Mouse (Mus musculus): ENCODE measurements around the gene Cog2. TPM values are rescaled to one million over a fixed set of nuclear protein-coding genes. Genes with fewer than 3 reads are reported as not detected.

Cog2 gene
- polyA plus RNA-seq, 1 experiment from 2014 or later, result 26.2 TPM

DNA sequence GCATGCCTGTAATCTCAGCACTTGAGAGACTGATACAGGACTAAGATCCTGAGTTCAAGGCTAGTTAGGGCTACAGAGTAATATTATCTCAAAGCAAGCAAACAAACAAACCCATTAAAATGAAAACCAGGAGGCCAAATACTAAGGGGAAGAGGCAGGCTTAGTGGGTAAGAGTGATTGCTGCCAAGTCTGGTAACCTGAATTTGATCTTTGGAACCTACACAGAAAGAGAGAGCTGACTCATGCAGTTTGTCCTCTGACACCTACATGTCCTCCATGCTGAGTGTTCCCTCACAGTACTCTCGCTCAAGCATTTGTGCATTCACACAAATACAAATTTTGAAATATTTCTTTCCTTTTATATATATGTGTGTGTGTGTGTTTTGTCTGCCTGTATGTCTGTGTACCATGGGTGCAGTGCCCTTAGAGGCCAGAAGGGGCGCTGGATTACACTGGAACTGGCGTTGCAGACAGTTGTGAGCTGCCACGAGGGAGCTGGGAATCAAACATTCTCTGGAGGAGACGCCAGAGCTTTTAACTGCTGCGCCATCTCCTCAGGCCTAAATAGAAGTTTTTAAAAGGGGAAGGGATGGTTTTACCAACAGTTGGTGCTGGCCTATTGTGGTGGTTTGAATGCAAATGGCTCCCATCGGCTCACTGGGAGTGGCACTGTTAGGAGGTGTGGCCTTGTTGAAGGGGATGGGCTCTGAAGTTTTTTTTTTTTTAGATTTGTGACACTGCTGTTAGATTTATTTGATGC, 37.0 kb upstream of the Cog2 start:
- H3K9me3 ChIP-seq (replicated peaks; ENCODE audit: low read length), result no peaks in the 10 kb centered on the region
- H3K36me3 ChIP-seq (ENCODE audit: insufficient read depth, low read length), result no peaks in the 10 kb centered on the region
- DNase-seq (ENCODE audit: low spot score) (no peak), ATAC-seq (replicated peaks; ENCODE audit: low FRiP score, low read depth) (no peak)
- H3K27me3 ChIP-seq (ENCODE audit: insufficient read depth, low read length), result no peaks in the 10 kb centered on the region
- H3K4me1 ChIP-seq (replicated peaks; ENCODE audit: insufficient read depth, low read length), result no peaks in the 10 kb centered on the region
- no peak overlapping the region for H3K4me3 ChIP-seq (replicated peaks; ENCODE audit: low read depth, low read length)
- no peak; the same call in 1 of the 2 replicates for TF ChIP-seq CTCF (IDR thresholded peaks at IDR 0.05; ENCODE audit: low read depth)
- H3K9ac ChIP-seq (ENCODE audit: low read depth, low read length), result no peak overlapping the region
- WGBS, result 69% methylated on average over 7 of the region's 7 CpGs
- no peak overlapping the region for H3K4me2 ChIP-seq (ENCODE audit: low read length)
- no peak overlapping the region for H3K27ac ChIP-seq

GRCm38 (mm10) chr8:124489311-124489710, 31.3 kb upstream of the Cog2 start:
- Histone ChIP-seq H3K27me3 (ENCODE audit: insufficient read depth, low read length) (no peaks in the 10 kb centered on the region), H3K36me3 (ENCODE audit: insufficient read depth, low read length) (no peaks in the 10 kb centered on the region), H3K4me1 (replicated peaks; ENCODE audit: insufficient read depth, low read length) (no peaks in the 10 kb centered on the region), H3K4me2 (ENCODE audit: low read length) (no peak overlapping the region), H3K27ac (no peak overlapping the region), H3K9ac (ENCODE audit: low read depth, low read length) (no peak overlapping the region), H3K4me3 (replicated peaks; ENCODE audit: low read depth, low read length) (no peak overlapping the region), H3K9me3 (replicated peaks; ENCODE audit: low read length) (no peaks in the 10 kb centered on the region)
- no peak for ATAC-seq (replicated peaks; ENCODE audit: low FRiP score, low read depth)
- 76% methylated on average over 6 of the region's 6 CpGs for WGBS
- no peak for TF ChIP-seq CTCF (IDR thresholded peaks at IDR 0.05; ENCODE audit: low read depth)
- DNase-seq (ENCODE audit: low spot score), result no peak

- peak; percentile 22; the same call in 1 of the 2 replicates for TF ChIP-seq CTCF (IDR thresholded peaks at IDR 0.05; ENCODE audit: low read depth)
- Histone ChIP-seq H3K27me3 (ENCODE audit: insufficient read depth, low read length) (no peaks in the 10 kb centered on the region), H3K4me1 (replicated peaks; ENCODE audit: insufficient read depth, low read length) (no peaks in the 10 kb centered on the region), H3K27ac (no peak overlapping the region), H3K9ac (ENCODE audit: low read depth, low read length) (no peak overlapping the region), H3K4me2 (ENCODE audit: low read length) (no peak overlapping the region), H3K9me3 (replicated peaks; ENCODE audit: low read length) (no peaks in the 10 kb centered on the region), H3K36me3 (ENCODE audit: insufficient read depth, low read length) (no peaks in the 10 kb centered on the region), H3K4me3 (replicated peaks; ENCODE audit: low read depth, low read length) (no peak overlapping the region)
- no peak for ATAC-seq (replicated peaks; ENCODE audit: low FRiP score, low read depth)
- 87% methylated on average over 6 of the region's 6 CpGs for WGBS
- no peak for DNase-seq (ENCODE audit: low spot score)
Measured at GRCm38 (mm10) chr8:124489786-124490185, 30.8 kb upstream of the Cog2 start.

DNA sequence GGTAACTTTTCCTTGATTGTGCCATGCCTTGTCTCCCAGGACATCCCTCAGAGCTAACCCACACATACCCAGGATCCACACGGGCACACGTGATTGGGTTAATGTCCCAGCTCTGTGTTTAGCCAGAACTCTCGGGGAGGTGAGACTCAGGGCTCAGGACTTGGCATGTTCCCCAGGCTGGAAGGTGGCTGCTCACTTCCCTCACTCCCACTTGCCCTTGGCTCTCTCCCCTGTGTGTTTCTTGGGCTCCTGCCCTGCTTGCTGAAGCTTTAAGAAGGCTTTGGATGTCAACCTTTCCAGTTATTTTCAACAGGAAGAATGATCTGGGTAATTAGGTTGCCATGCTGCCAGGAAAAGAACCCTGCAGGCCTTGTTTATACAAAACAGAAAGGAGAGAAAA, 26.2 kb upstream of the Cog2 start:
- Histone ChIP-seq H3K27me3 (ENCODE audit: insufficient read depth, low read length) (no peaks in the 10 kb centered on the region), H3K4me3 (replicated peaks; ENCODE audit: low read depth, low read length) (no peak overlapping the region), H3K36me3 (ENCODE audit: insufficient read depth, low read length) (no peaks in the 10 kb centered on the region), H3K27ac (no peak overlapping the region), H3K9ac (ENCODE audit: low read depth, low read length) (no peak overlapping the region), H3K4me1 (replicated peaks; ENCODE audit: insufficient read depth, low read length) (no peaks in the 10 kb centered on the region), H3K9me3 (replicated peaks; ENCODE audit: low read length) (no peaks in the 10 kb centered on the region), H3K4me2 (ENCODE audit: low read length) (no peak overlapping the region)
- DNase-seq (ENCODE audit: low spot score) (no peak), ATAC-seq (replicated peaks; ENCODE audit: low FRiP score, low read depth) (no peak)
- no peak for TF ChIP-seq CTCF (IDR thresholded peaks at IDR 0.05; ENCODE audit: low read depth)
- WGBS, result 67% methylated on average over 3 of the region's 3 CpGs

GRCm38 (mm10) chr8:124494955-124495354, 25.6 kb upstream of the Cog2 start:
- DNase-seq (ENCODE audit: low spot score) (no peak), ATAC-seq (replicated peaks; ENCODE audit: low FRiP score, low read depth) (no peak)
- H3K4me3 ChIP-seq (replicated peaks; ENCODE audit: low read depth, low read length), result no peak overlapping the region
- H3K27me3 ChIP-seq (ENCODE audit: insufficient read depth, low read length), result no peaks in the 10 kb centered on the region
- H3K9me3 ChIP-seq (replicated peaks; ENCODE audit: low read length), result no peaks in the 10 kb centered on the region
- no peak overlapping the region for H3K4me2 ChIP-seq (ENCODE audit: low read length)
- no peaks in the 10 kb centered on the region for H3K4me1 ChIP-seq (replicated peaks; ENCODE audit: insufficient read depth, low read length)
- no peaks in the 10 kb centered on the region for H3K36me3 ChIP-seq (ENCODE audit: insufficient read depth, low read length)
- H3K9ac ChIP-seq (ENCODE audit: low read depth, low read length), result no peak overlapping the region
- no peak overlapping the region for H3K27ac ChIP-seq
- WGBS, result 83% methylated on average over 15 of the region's 15 CpGs
- TF ChIP-seq CTCF (IDR thresholded peaks at IDR 0.05; ENCODE audit: low read depth), result no peak

GRCm38 (mm10) chr8:124495676-124496075, 24.9 kb upstream of the Cog2 start:
- no peak for DNase-seq (ENCODE audit: low spot score)
- ATAC-seq (replicated peaks; ENCODE audit: low FRiP score, low read depth), result no peak
- Histone ChIP-seq H3K4me1 (replicated peaks; ENCODE audit: insufficient read depth, low read length) (no peaks in the 10 kb centered on the region), H3K27ac (no peak overlapping the region), H3K36me3 (ENCODE audit: insufficient read depth, low read length) (no peaks in the 10 kb centered on the region), H3K9me3 (replicated peaks; ENCODE audit: low read length) (no peaks in the 10 kb centered on the region), H3K9ac (ENCODE audit: low read depth, low read length) (no peak overlapping the region), H3K4me2 (ENCODE audit: low read length) (no peak overlapping the region), H3K27me3 (ENCODE audit: insufficient read depth, low read length) (no peaks in the 10 kb centered on the region), H3K4me3 (replicated peaks; ENCODE audit: low read depth, low read length) (no peak overlapping the region)
- no peak for TF ChIP-seq CTCF (IDR thresholded peaks at IDR 0.05; ENCODE audit: low read depth)
- WGBS, result 65% methylated on average over 11 of the region's 11 CpGs

DNA sequence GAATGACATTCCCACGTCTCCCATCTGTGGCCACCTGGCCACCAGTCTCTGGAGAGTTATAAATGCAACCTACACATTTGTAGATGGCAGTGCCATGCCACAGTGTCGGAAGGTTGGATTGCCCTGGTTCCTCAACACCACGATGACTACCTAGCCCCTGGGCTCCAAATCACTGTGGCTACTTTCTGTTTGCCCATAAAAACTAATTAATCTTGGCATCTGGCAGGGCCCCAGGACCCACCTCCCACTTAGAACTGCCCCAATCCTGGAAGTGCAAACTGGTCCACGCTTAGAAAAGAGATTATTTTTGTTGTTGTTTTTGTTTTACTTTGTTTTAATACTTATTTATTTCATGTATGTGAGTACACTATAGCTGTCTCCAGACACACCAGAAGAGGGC, 24.3 kb upstream of the Cog2 start:
- Histone ChIP-seq H3K9me3 (replicated peaks; ENCODE audit: low read length) (no peaks in the 10 kb centered on the region), H3K27ac (no peak overlapping the region), H3K4me3 (replicated peaks; ENCODE audit: low read depth, low read length) (no peak overlapping the region), H3K36me3 (ENCODE audit: insufficient read depth, low read length) (no peaks in the 10 kb centered on the region), H3K9ac (ENCODE audit: low read depth, low read length) (no peak overlapping the region), H3K4me1 (replicated peaks; ENCODE audit: insufficient read depth, low read length) (no peaks in the 10 kb centered on the region), H3K4me2 (ENCODE audit: low read length) (no peak overlapping the region), H3K27me3 (ENCODE audit: insufficient read depth, low read length) (no peaks in the 10 kb centered on the region)
- DNase-seq (ENCODE audit: low spot score) (no peak), ATAC-seq (replicated peaks; ENCODE audit: low FRiP score, low read depth) (no peak)
- no peak for TF ChIP-seq CTCF (IDR thresholded peaks at IDR 0.05; ENCODE audit: low read depth)
- WGBS, result 85% methylated on average over 4 of the region's 4 CpGs

Data from kidney, postnatal 0 days (tissue).